Mouse (Mus musculus): Measurements from ENCODE around the gene Fzd1.

Gene Fzd1

DNA sequence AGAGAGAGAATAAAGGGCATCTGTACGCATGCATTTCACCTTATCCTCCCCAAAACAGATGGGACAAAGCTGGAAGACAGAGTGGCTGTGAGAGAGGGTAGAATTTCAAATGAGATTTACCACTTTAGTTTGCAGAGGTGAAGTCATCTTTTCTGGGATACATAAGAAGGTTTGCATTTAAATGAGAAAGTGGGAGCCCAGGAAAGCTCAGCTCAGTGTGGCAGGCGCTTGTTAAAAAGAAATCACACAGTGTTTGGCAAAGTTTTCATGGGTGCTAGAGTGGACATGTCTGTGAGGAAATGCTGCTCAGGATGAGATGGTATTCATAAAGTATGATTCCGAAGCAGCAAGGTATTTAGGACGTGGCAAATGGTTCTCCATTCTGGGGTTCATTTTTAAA, 15.1 kb downstream of the Fzd1 start:
- DNase-seq = no peak

- no peak for DNase-seq
These were observed 20.8 kb downstream of the Fzd1 start for GRCm38 (mm10) chr5:4737013-4737412.

- no peak for DNase-seq
These were observed 22.4 kb downstream of the Fzd1 start for GRCm38 (mm10) chr5:4735461-4735860.

DNA sequence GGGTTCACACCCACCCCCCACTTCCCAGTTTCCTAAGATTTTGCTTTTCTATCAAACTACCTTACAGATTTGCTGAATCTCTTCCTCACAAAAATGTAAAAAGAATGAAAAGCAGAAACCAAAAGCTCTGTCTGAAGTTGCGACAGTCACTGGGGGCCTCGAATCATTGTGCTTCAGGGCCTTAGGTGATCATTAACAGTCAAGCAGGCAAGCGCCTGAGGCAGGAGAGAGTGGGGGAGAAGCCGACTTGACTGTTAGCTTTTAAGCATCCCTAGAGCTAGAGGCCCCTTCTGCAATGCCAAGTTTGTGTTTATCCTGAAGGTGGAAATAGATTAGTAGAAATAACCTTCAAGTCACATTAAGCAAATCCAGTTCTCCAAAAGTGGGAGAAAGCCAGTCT, 24.6 kb downstream of the Fzd1 start:
- no peak for DNase-seq

DNA sequence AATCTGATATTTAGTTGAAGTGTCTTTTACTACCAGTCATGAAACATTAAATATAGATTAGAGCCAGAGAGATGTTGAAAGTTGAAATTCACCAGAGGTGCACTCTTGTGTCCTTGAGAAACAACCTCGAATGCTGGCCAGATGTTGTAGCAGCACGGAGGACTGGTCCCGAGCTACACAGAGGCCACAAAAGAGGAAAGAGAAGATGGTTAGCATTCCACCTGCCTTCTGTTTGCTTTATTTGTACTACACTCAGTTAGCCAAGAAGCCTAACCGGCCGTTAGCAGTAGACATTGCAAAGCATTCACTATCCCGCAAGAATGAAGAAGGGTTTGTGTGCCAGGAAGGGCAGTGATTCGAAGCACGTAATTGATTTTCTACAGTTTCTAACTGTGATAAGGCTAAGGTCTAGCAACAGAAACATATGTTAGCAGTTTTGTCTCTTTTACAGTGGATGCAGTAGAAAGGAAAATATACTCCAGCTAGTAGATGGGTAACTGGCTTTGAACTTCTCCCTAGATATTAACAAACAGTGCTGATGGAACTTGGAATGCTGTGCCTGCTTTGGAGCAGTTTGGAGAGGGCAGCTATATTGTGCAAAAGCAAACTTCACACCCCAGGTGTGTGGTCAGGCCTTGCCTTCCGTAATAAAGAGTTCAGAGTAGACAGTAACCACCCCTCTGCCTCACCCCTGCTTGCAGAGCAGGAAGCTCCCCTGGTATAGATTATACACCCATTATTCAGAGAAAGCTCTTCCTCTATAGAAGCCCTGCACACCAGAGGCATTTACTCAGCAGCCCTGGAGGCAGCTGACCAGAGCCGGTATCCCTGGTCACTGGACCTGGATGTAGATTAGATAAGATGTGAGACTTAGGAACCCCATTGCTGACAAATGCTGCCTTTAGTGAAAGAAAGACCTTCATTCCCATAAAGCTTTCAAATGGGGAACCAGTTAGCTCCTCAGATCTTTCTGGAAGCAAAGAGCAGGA, 25.3 kb downstream of the Fzd1 start:
- no peak for DNase-seq

GRCm38 (mm10) chr5:4731743-4732215, 26.1 kb downstream of the Fzd1 start:
- DNase-seq = no peak

DNA sequence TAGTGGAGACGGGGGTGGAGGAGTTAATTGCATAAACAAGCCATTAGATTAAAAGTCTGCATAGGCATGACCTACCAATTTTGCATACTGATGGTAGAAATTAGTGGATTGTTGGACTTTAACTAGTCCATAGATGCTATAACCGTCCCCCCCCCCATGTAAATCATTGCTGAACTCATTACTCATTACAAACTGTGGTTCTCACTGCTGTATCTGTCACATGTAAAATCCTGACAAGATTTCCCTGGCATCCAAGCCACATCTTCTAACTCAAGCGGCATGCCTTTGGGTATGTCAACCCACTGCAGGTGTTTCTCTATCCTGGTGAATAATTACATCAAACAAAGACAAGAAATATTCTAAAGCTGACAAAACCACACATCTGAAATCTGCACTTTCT, 26.8 kb downstream of the Fzd1 start:
- DNase-seq = no peak

All from B cell, adult 2 months (primary cell).